Comparison of ENCODE assay signal across 20 mouse cellular contexts in genomic region chr13:114405100-114405715, GRCm38 (mm10). TPM values are rescaled to one million over a fixed set of nuclear protein-coding genes. Genes with fewer than 3 reads are reported as not detected.
DNase-seq lines count a peak whose midpoint lies in the region; ATAC-seq lines count a peak whose summit lies in the region.
"Had no signal": no experiment of that assay in that cellular context is flagged by ENCODE, and none has a peak within 500 bp of the region (broad histone marks: within the 10 kb centered on the region; RNA-seq: fewer than 3 reads in every experiment).

No protein-coding gene starts in this region.

- H3K36me3 ChIP-seq in heart, embryonic 10.5 days: no peaks in the 10 kb centered on the region
- H3K36me3 ChIP-seq: embryonic facial prominence, embryonic 15.5 days; forebrain, embryonic 12.5 days; heart, embryonic 15.5 days; hindbrain, embryonic 15.5 days; midbrain, embryonic 13.5 days had no signal

- H3K4me3 ChIP-seq in heart, embryonic 10.5 days: no peak overlapping the region
- H3K4me3 ChIP-seq in brown adipose tissue, adult 24 weeks (ENCODE audit: insufficient read depth, low read depth, low read length): peak overlapping the region; percentile 19; the same call in 1 of the 2 replicates
- H3K4me3 ChIP-seq: embryonic facial prominence, embryonic 15.5 days; forebrain, embryonic 12.5 days; heart, embryonic 15.5 days; hindbrain, embryonic 15.5 days; midbrain, embryonic 13.5 days had no signal

- DNase-seq in heart, adult 18-20 months: peak; percentile 17 to 36
- DNase-seq in heart, embryonic 10.5 days (ENCODE audit: low spot score): no peak
- peak; percentile 9 for DNase-seq in 3T3-L1 (ENCODE audit: low read depth, low spot score)
- no peak for DNase-seq in spleen, adult 18-20 months
- DNase-seq in left cerebral cortex, postnatal 4 days: no peak
- DNase-seq: cerebellum, adult 11-12 months; kidney, postnatal 10 days; lung, embryonic 14.5 days; right cerebral cortex, postnatal 25 days; thymus, adult 18-20 months had no signal

- intact Hi-C loops in left cerebral cortex, postnatal 4 days (cut with DNase I): no loop called here

- H3K27me3 ChIP-seq in heart, embryonic 10.5 days (ENCODE audit: insufficient read depth, poor library complexity, severe bottlenecking): no peaks in the 10 kb centered on the region
- H3K27me3 ChIP-seq: embryonic facial prominence, embryonic 15.5 days; forebrain, embryonic 12.5 days; heart, embryonic 15.5 days; hindbrain, embryonic 15.5 days had no signal

- ATAC-seq in hematopoietic stem cell, adult 5-6 weeks (replicated peaks in 1 of 2; ENCODE audit: insufficient read depth in 1 of 2, low FRiP score in 2 of 2, low TSS enrichment in 1 of 2, low read depth in 1 of 2, poor library complexity in 2 of 2, severe bottlenecking in 2 of 2): peak; percentile 32 to 74; a peak in 2 of 4 replicates
- ATAC-seq: CD4-positive, CD25-positive, alpha-beta regulatory T cell, adult 4 months; intestine, postnatal 0 days; midbrain, embryonic 13.5 days had no signal

- no peaks in the 10 kb centered on the region for H3K9me3 ChIP-seq in heart, embryonic 10.5 days
- H3K9me3 ChIP-seq: embryonic facial prominence, embryonic 15.5 days; forebrain, embryonic 12.5 days; heart, embryonic 15.5 days; hindbrain, embryonic 15.5 days; midbrain, embryonic 13.5 days had no signal

- no peaks in the 10 kb centered on the region for H3K4me1 ChIP-seq in heart, embryonic 10.5 days
- H3K4me1 ChIP-seq in brown adipose tissue, adult 24 weeks (ENCODE audit: control insufficient read depth, insufficient read depth, insufficient read length, low read length): no peaks in the 10 kb centered on the region; the same call in 1 of the 2 replicates
- H3K4me1 ChIP-seq: embryonic facial prominence, embryonic 15.5 days; heart, embryonic 15.5 days; hindbrain, embryonic 15.5 days had no signal

- 88% methylated on average over 9 of the region's 9 CpGs for WGBS in heart, embryonic 10.5 days

- H3K27ac ChIP-seq in heart, embryonic 10.5 days: no peak overlapping the region
- H3K27ac ChIP-seq in brown adipose tissue, adult 24 weeks (replicated peaks; ENCODE audit: low read depth, low read length): peak overlapping the region; percentile 71
- H3K27ac ChIP-seq: embryonic facial prominence, embryonic 15.5 days; forebrain, embryonic 12.5 days; heart, embryonic 15.5 days; hindbrain, embryonic 15.5 days; midbrain, embryonic 13.5 days had no signal

RNA-seq across cellular contexts. Expression of gene Ndufs4, which starts 17.1 kb away (rescaled TPM):
- 100 to 1,000 TPM; 572 to 648 TPM for total RNA-seq in heart, adult 18-20 months (2021)
- polyA plus RNA-seq in heart, embryonic 10.5 days (2016; fragmentation: Nextera tagmentation; extraction: Ambion mirVana): 318 and 348 TPM in 2 replicates
- 1,030 and 1,064 TPM in 2 replicates for polyA plus RNA-seq in brown adipose tissue, adult 24 weeks (2012; ENCODE audit: insufficient read depth, insufficient read length, missing spikeins)
- total RNA-seq in hematopoietic stem cell, adult 5-6 weeks (2017): 83.1 and 158 TPM in 2 replicates
- 100 to 1,000 TPM; 169 to 170 TPM for total RNA-seq in left cerebral cortex, postnatal 4 days (2021)

RNA-seq across cellular contexts. Expression of gene Fst, which starts 53.5 kb away (rescaled TPM):
- total RNA-seq in heart, adult 18-20 months (2021): 1 to 10 TPM; 1.0 to 2.3 TPM
- polyA plus RNA-seq in heart, embryonic 10.5 days (2016; fragmentation: Nextera tagmentation; extraction: Ambion mirVana): 3.7 and 10.6 TPM in 2 replicates
- polyA plus RNA-seq in brown adipose tissue, adult 24 weeks (2012; ENCODE audit: insufficient read depth, insufficient read length, missing spikeins): 7.9 and 11.6 TPM in 2 replicates
- not detected in 2 replicates for total RNA-seq in hematopoietic stem cell, adult 5-6 weeks (2017)
- 1 to 10 TPM; 7.1 to 7.6 TPM for total RNA-seq in left cerebral cortex, postnatal 4 days (2021)
- total RNA-seq: MEL had no signal

Comparison
In these comparisons a context has a peak if more than half of its experiments do, and no peak if none do; other contexts are left out.
1. DNase-seq: peak in heart, adult 18-20 months (2 of 2) and 3T3-L1 (single experiment); none in heart, embryonic 10.5 days (single experiment), spleen, adult 18-20 months (0 of 2) and left cerebral cortex, postnatal 4 days (single experiment).